Mouse (Mus musculus) gastrocnemius, postnatal 10 days (tissue): ENCODE results near the gene Gm3543. TPM values are rescaled to one million over a fixed set of nuclear protein-coding genes. Genes with fewer than 3 reads are reported as not detected.
"Not testable (repeated sequence)": the region's sequence is repeated elsewhere in the genome, so short reads cannot be mapped to it uniquely, and the experiment has no call there.

Experiments
- DNase-seq: peaks from one replicate; pipeline ENCODE4 v3.0.0; 2021; ENCODE audit warnings: mixed read lengths
- long read RNA-seq, 2 experiments: library from polyadenylated mRNA; stranded (forward); transcript quantifications; one replicate each; pipeline ENCODE4 v2.0.0; 2021
- total RNA-seq, 2 experiments: library from RNA; stranded (reverse); gene quantifications; 2 replicates each; pipeline ENCODE4 v1.2.3; 2021

Gene Gm3543
- total RNA-seq = not detected
- long read RNA-seq, experiment 1 = 0 reads
- long read RNA-seq, experiment 2 = 0 reads

- DNase-seq = not testable (repeated sequence)
Observed at GRCm38 (mm10) chr14:41983225-41983624, at the start of gene Gm3543. Gm3543 (minus strand) TSS chr14:41983325.

DNA sequence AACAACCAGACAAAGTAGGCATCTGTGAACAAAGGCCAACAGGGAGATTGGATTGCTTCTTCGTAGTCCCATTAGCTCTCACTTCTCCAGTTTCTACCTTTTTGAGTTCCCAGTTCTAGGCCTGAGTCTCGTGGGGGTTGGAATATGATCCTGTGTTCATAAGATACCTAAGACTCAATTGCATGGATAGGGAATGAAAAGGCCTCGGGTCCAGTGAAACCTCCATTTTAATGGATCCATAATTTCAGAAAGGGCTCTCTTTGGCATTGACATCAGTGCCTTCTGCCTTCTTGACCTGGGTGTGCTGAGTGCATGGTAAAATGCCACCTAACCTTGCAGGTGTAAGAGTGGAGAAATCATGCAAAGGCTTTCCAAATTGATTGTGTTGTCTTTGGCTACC is 14.5 kb downstream of the Gm3543 start:
- not testable (repeated sequence) for DNase-seq

- not testable (repeated sequence) for DNase-seq
Observed at GRCm38 (mm10) chr14:41967827-41968226, 15.3 kb downstream of the Gm3543 start, which contains the start of gene Gm6401. Gm6401 (minus strand) TSS chr14:41967927.

DNA sequence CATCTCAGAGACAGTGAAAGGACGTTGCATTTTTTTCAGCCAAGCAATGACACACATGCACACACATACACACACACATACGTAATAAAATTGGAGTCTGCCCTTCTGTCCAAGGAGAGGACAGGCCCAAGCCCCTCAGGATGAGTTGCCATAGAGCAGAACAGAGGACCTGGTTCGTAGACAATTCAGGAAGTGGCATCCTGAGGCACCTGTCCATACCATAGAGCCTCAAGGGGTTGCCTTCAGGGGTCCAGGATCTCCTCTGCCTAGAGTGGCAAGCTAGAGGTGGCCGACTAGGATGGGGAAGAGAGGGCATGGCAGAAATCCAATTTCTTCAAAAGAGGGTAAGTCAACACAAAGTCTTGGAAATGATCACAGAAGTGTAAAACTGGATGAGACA is 19.0 kb downstream of the Gm3543 start:
- DNase-seq = not testable (repeated sequence)

GRCm38 (mm10) chr14:41943695-41944094 is 39.4 kb downstream of the Gm3543 start, which contains the start of gene 1700024B05Rik:
1700024B05Rik (plus strand) TSS chr14:41943995.
- not testable (repeated sequence) for DNase-seq

Other genes starting within 250 kb of the Gm3543 start
- gene Gm7929, start 232.7 kb downstream of the Gm3543 start, total RNA-seq = not detected
- not detected for gene Gm47189, start 210.9 kb downstream of the Gm3543 start, total RNA-seq
- not detected for gene Gm7980, start 76.0 kb downstream of the Gm3543 start, total RNA-seq
- not detected for gene 1700049E17Rik1, start 58.4 kb downstream of the Gm3543 start, total RNA-seq
- gene 1700024B05Rik, start 39.3 kb downstream of the Gm3543 start, total RNA-seq = not detected
- not detected for gene Gm6401, start 15.4 kb downstream of the Gm3543 start, total RNA-seq
- gene Gm7951, start 134.0 kb upstream of the Gm3543 start, total RNA-seq = not detected
- not detected for gene Gm17027, start 179.3 kb upstream of the Gm3543 start, total RNA-seq
- gene Gm3573, start 207.5 kb upstream of the Gm3543 start, total RNA-seq = not detected